Mouse (Mus musculus): Measurements from ENCODE around the gene Tcf3.

GRCm38 (mm10) chr10:80442989-80443388, 9.5 kb upstream of the Tcf3 start:
- no peak for TF ChIP-seq MAFK (IDR thresholded peaks at IDR 0.05; ENCODE audit: insufficient read depth, low read depth, low read length)
- TF ChIP-seq CHD2 (IDR thresholded peaks at IDR 0.05; ENCODE audit: low read depth, low read length): no peak
- TF ChIP-seq HCFC1 (IDR thresholded peaks at IDR 0.05; ENCODE audit: borderline replicate concordance, insufficient read depth, low read length): no peak
- TF ChIP-seq ZNF384 (IDR thresholded peaks at IDR 0.05; ENCODE audit: low read depth, low read length): no peak
